Mouse (Mus musculus) midbrain, embryonic 11.5 days (tissue): Measurements from ENCODE around the gene Vps18. TPM values are rescaled to one million over a fixed set of nuclear protein-coding genes. Genes with fewer than 3 reads are reported as not detected.

ENCODE experiments used
- ATAC-seq: fragments of 200-750 bp; cut with Nextera tagmentation; 2 replicates; pipeline ENCODE4 v1.8.0; 2017; ENCODE audit warnings: moderate TSS enrichment, moderate library complexity; ENCODE audit not compliant: low FRiP score
- DNase-seq: peaks from one replicate; pipeline ENCODE4 v3.0.0; 2015; ENCODE audit warnings: low spot score; ENCODE audit errors: missing footprints
- H3K27ac ChIP-seq: fragments of 300-500 bp; sonication (generic); 2 replicates; pipeline ENCODE4 v1.5.1; 2014; ENCODE audit warnings: low read depth, low read length
- H3K27me3 ChIP-seq: fragments of 300-500 bp; sonication (generic); 2 replicates; pipeline ENCODE4 v1.6.1; 2014; ENCODE audit warnings: mild to moderate bottlenecking, low read length, moderate library complexity, mixed read lengths; ENCODE audit not compliant: control insufficient read depth, insufficient read depth
- H3K36me3 ChIP-seq: fragments of 300-500 bp; sonication (generic); 2 replicates; pipeline ENCODE4 v1.6.1; 2014; ENCODE audit warnings: mild to moderate bottlenecking, low read length, moderate library complexity, mixed read lengths; ENCODE audit not compliant: control insufficient read depth, insufficient read depth
- H3K4me1 ChIP-seq: fragments of 300-500 bp; sonication (generic); 2 replicates; pipeline ENCODE4 v1.6.1; 2014; ENCODE audit warnings: low read length; ENCODE audit not compliant: control insufficient read depth, insufficient read depth
- H3K4me2 ChIP-seq: fragments of 300-500 bp; sonication (generic); 2 replicates; pipeline ENCODE4 v1.6.1; 2014; ENCODE audit warnings: mild to moderate bottlenecking, moderate library complexity
- H3K4me3 ChIP-seq: fragments of 300-500 bp; sonication (generic); 2 replicates; pipeline ENCODE4 v1.5.1; 2014; ENCODE audit warnings: low read depth, low read length
- H3K9ac ChIP-seq: fragments of 300-500 bp; sonication (generic); 2 replicates; pipeline ENCODE4 v1.6.1; 2014; ENCODE audit warnings: low read length
- H3K9me3 ChIP-seq: fragments of 300-500 bp; sonication (generic); 2 replicates; pipeline ENCODE4 v1.6.1; 2016; ENCODE audit warnings: low read length; ENCODE audit not compliant: control insufficient read depth
- WGBS: fragments of 180-500 bp; shearing (Covaris S2); extraction: QIAGEN DNeasy Blood & Tissue Kit; methylation state at CpG from one replicate; pipeline ENCODE4 v1.1.7; 2014; 5-methylcytosine and 5-hydroxymethylcytosine counted together
- polyA plus RNA-seq: library from polyadenylated mRNA; unstranded; fragments of >200 nt; fragmentation: Nextera tagmentation; extraction: Ambion mirVana; gene quantifications from 2 replicates; pipeline ENCODE4 v1.2.1, GENCODE M21; 2014

The Vps18 gene
- polyA plus RNA-seq, 1 experiment from 2014 or later, result 10.0 TPM

DNA sequence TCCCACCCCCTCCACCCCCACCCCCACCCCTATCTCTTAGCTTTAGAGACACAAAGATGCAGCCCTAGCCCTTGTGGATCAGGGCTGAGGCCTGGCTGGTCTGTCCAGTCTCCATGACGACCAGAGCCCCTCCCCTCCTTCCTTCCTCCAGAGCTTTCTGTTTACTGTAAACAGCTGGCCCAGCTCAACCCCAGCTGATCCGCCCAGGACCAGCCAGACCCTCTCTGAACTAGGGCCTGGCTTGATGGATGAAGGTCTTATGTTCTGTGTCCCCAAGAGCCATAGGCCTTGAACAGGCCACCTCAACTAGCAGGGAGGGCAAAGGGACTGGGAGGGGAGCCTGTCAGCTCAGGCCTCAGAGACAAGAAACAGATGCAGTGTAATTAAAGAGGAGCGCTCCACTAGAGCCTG, 16.3 kb downstream of the Vps18 start:
- Histone ChIP-seq H3K9me3 (no peaks in the 10 kb centered on the region), H3K4me1 (peaks cover 19% of the 10 kb centered on the region), H3K27ac (no peak overlapping the region), H3K4me2 (no peak overlapping the region), H3K9ac (no peak overlapping the region), H3K27me3 (no peaks in the 10 kb centered on the region), H3K36me3 (no peaks in the 10 kb centered on the region), H3K4me3 (no peak overlapping the region)
- ATAC-seq (peak; percentile 70), DNase-seq (peak; percentile 86)
- WGBS, result 21% methylated on average over 3 of the region's 3 CpGs

DNA sequence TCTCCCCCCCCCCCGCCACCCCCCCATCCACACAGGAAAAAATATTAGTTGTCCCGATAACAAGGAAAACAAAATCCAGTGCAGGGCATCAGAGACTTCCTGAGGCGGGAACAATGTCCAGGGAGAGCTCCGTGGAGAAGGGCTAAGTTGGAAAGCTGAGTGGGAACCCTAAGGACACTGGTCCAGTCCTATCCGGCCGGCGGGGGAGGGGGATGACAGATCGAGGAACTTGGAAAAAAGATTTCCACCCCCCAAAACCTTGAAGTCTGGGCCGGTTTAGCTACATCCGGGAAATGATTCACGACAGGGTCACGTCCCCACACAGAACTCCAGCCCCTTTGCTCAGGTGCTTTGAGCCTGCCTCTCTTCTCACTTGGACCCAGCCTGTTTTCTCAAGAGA, 23.0 kb downstream of the Vps18 start:
- H3K27ac ChIP-seq, result no peak overlapping the region
- no peaks in the 10 kb centered on the region for H3K27me3 ChIP-seq
- no peak for ATAC-seq
- no peak overlapping the region for H3K9ac ChIP-seq
- H3K4me2 ChIP-seq, result no peak overlapping the region
- H3K36me3 ChIP-seq, result no peaks in the 10 kb centered on the region
- H3K9me3 ChIP-seq, result no peaks in the 10 kb centered on the region
- no peak overlapping the region for H3K4me3 ChIP-seq
- 52% methylated on average over 12 of the region's 12 CpGs for WGBS
- no peak for DNase-seq
- peaks cover 5% of the 10 kb centered on the region for H3K4me1 ChIP-seq

DNA sequence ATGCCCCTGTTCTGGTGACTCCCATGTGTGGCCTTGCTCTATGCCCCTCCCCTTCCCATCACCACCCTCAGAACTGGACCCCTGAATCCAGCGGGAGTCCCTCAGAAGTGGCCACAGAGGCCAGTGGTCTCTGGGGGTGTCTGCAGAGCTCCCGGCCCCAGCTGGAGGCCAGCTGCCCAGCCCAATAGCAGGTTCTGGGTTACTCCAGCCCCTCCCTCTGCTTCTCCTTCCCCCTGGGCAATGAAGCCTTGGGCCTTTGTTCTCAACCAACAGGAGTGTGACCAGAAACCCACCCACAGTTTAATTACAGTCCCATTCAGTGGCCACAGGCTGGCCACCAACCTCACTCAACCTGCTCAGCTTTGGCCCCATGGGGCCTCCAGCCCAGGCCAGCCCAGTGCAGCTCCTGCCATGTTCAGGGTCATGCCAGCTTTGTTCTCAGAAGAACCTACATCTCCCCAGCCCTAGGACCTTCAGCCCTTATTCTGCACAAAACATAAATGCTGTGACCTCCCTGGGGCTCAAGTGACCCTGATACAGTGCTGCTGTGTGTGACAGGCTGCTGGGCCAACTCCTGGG, 23.9 kb downstream of the Vps18 start:
- Histone ChIP-seq H3K27ac (no peak overlapping the region; the same call in 1 of the 2 replicates), H3K27me3 (no peaks in the 10 kb centered on the region), H3K4me1 (peaks cover 5% of the 10 kb centered on the region), H3K9me3 (no peaks in the 10 kb centered on the region), H3K9ac (0 out of 2 replicates have a peak overlapping the region, but pooled peaks have one; percentile 9), H3K4me3 (no peak overlapping the region), H3K4me2 (no peak overlapping the region), H3K36me3 (no peaks in the 10 kb centered on the region)
- DNase-seq (no peak), ATAC-seq (peak; percentile 40; the same call in 1 of the 2 replicates)
- 42% methylated on average over 2 of the region's 2 CpGs for WGBS

DNA sequence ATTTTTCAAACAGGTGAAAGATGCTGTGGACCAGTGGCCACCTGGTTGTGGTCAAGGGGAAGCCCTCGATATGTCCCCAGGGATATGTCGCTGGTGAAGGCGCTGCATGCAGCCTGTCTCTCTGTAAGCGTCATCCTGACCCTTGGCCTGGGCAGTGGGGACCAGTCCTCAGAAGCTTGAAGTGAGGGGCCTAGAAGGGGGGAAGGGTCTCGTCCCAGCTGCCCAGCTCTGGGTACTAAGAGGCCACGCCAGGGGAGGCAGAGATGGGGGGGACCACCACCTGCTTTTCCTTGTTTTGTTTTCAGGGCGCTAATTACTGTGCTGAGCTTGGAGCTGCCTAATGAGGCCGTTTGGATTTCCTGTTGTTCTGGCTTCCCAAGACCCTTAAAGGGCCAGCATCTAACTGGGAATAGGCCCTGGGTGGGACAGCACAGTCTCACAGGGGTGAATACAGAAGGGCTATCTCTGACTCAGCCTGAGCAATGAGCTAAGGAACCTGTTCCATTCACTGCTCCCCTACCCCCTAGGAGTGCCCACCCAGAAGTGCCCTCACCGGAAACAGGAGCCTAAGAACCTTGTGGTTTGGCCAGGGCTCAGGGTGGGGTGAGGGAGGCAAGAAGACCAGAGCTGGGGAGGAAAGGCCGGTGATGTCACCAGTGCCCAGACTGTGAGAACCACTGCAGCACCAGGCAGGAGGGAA, 25.4 kb downstream of the Vps18 start:
- Histone ChIP-seq H3K4me2 (no peak overlapping the region), H3K36me3 (no peaks in the 10 kb centered on the region), H3K9me3 (no peaks in the 10 kb centered on the region), H3K27me3 (peaks cover 9% of the 10 kb centered on the region; the same call in 1 of the 2 replicates), H3K4me3 (no peak overlapping the region), H3K9ac (no peak overlapping the region), H3K27ac (no peak overlapping the region), H3K4me1 (peaks cover 5% of the 10 kb centered on the region)
- WGBS, result 37% methylated on average over 10 of the region's 10 CpGs
- DNase-seq (no peak), ATAC-seq (0 out of 2 replicates have a peak, but pooled peaks have one; percentile 27)

DNA sequence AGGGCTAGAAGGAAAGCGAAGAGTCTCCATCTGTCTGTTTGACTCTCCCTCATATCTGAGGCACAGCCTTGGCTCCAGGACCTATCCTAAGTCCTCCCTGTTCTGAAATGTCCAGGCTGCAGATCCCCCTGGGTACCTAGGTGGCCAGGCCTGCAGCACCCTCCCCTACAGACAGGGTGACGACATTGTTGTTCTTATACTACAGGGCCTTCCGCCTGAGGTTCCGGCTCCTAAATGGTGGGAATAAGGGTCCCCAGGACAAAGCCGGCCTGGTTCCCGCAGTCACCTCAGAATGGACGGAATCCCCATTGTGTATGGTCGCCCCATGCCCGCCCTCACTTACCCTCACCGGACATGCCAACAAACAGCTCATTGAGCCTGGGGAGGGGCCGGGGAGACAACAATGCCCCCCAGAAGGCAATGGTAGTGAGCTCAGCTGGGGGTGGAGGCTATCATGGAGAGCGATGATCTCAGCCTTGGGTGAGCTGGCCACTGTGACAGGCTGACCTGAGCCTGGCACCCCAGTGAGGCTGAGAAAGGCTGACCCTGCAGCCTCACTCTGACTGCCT, 26.3 kb downstream of the Vps18 start:
- ATAC-seq (no peak), DNase-seq (no peak)
- Histone ChIP-seq H3K36me3 (no peaks in the 10 kb centered on the region), H3K4me3 (no peak overlapping the region), H3K27me3 (peaks cover 13% of the 10 kb centered on the region), H3K27ac (no peak overlapping the region), H3K4me1 (peaks cover 5% of the 10 kb centered on the region), H3K9me3 (no peaks in the 10 kb centered on the region), H3K9ac (no peak overlapping the region), H3K4me2 (no peak overlapping the region)
- WGBS, result 64% methylated on average over 12 of the region's 12 CpGs

- peaks cover 19% of the 10 kb centered on the region for H3K4me1 ChIP-seq
- peaks cover 46% of the 10 kb centered on the region for H3K27me3 ChIP-seq
- H3K36me3 ChIP-seq, result no peaks in the 10 kb centered on the region
- H3K4me2 ChIP-seq, result no peak overlapping the region
- no peaks in the 10 kb centered on the region for H3K9me3 ChIP-seq
- no peak overlapping the region for H3K27ac ChIP-seq
- no peak overlapping the region for H3K9ac ChIP-seq
- H3K4me3 ChIP-seq, result no peak overlapping the region
- DNase-seq, result no peak
- ATAC-seq, result no peak
- WGBS, result 75% methylated on average over 3 of the region's 3 CpGs
These were observed 29.6 kb downstream of the Vps18 start for GRCm38 (mm10) chr2:119318043-119318710.

DNA sequence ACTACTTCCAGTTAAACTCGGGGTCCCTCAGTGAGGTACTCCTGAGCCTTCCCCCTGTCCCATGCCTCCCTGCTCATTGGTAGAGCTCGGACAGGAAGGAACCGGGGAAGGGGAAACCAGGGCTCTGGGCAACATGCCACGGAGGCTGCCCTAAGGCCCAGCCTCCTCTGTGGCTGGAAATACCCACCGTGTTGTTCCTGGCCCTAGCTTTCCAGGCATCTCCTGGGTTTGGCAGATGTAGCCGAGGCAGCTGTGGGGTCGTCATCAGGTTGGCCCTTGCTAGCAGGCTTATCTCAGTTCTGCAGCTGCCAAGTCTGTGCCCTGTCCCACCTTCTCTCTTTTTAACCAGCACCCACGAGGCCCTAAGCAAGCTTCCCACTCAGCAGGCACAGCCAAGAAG, 32.0 kb downstream of the Vps18 start:
- H3K4me2 ChIP-seq, result no peak overlapping the region
- peaks cover 33% of the 10 kb centered on the region for H3K4me1 ChIP-seq
- no peaks in the 10 kb centered on the region for H3K36me3 ChIP-seq
- no peaks in the 10 kb centered on the region for H3K9me3 ChIP-seq
- ATAC-seq (no peak), DNase-seq (no peak)
- H3K9ac ChIP-seq, result no peak overlapping the region
- H3K27me3 ChIP-seq, result peaks cover 70% of the 10 kb centered on the region
- H3K4me3 ChIP-seq, result no peak overlapping the region
- 75% methylated on average over 8 of the region's 8 CpGs for WGBS
- no peak overlapping the region for H3K27ac ChIP-seq

DNA sequence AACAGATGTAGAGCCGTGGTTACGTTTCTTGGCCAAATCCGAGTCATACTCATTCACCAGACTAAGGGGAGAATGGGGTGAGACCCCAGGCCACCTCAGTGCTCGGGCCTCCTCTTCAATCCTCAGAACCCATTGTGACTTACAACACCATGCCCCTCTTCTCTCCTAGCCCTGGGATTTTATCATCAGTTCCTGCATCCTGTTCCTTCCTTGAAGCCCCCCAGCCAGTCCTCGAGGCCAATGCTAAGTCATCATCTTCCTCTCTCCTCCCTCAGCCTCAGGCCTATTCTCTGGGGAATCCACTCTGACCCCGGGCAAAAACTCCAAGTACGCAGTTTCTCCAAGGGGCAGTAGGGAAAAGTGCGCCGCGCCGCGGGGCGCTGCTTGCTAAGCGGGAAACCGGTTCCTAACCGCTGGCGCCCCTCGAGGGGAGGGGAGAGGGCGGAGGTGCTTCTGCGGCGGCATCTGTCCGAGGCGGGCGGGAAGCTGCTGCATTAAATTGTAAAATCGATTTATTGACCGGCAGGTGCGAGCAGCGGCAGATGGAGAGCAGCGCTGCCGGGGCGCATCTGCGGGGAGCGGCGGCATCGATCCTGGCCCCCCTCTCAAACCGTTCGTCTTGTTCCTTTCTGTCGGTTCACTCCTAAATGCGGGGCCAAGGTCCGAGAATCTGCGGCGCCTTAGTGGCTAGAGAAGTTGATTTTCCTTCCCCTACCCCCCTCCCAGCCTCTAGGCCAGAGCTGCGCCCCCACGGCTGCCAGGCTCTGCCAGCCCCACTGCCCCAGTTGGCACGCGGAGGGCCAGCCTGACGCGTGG, 33.4 kb downstream of the Vps18 start:
- DNase-seq, result peak; percentile 94
- peak; percentile 26 for ATAC-seq
- H3K9me3 ChIP-seq, result no peaks in the 10 kb centered on the region
- peak overlapping the region; percentile 53 for H3K4me2 ChIP-seq
- WGBS, result 2% methylated on average over 46 of the region's 48 CpGs
- peak overlapping the region; percentile 13 for H3K4me3 ChIP-seq
- no peaks in the 10 kb centered on the region for H3K36me3 ChIP-seq
- peaks cover 84% of the 10 kb centered on the region for H3K27me3 ChIP-seq
- no peak overlapping the region for H3K9ac ChIP-seq
- H3K27ac ChIP-seq, result 0 out of 2 replicates have a peak overlapping the region, but pooled peaks have one; percentile 25
- H3K4me1 ChIP-seq, result peaks cover 43% of the 10 kb centered on the region
